In genomic region chr17:30497525-30498375, GRCm38 (mm10) we compare ENCODE assay signal across 9 mouse cellular contexts.
A peak's percentile ranks its signal among the peaks of the same experiment; 100 is the strongest.
DNase-seq lines count a peak whose midpoint lies in the region; ATAC-seq lines count a peak whose summit lies in the region.
"Had no signal": no experiment of that assay in that cellular context is flagged by ENCODE, and none has a peak within 500 bp of the region (broad histone marks: within the 10 kb centered on the region; RNA-seq: fewer than 3 reads in every experiment).

No protein-coding gene starts in this region.

- H3K4me1 ChIP-seq in neural tube, embryonic 12.5 days: peaks cover 7% of the 10 kb centered on the region

- no peaks in the 10 kb centered on the region for H3K27me3 ChIP-seq in neural tube, embryonic 12.5 days (replicated peaks)
- H3K27me3 ChIP-seq: embryonic facial prominence, embryonic 13.5 days had no signal

- no peaks in the 10 kb centered on the region for H3K9me3 ChIP-seq in neural tube, embryonic 12.5 days
- H3K9me3 ChIP-seq: embryonic facial prominence, embryonic 13.5 days had no signal

- H3K4me3 ChIP-seq in neural tube, embryonic 12.5 days: no peak overlapping the region
- H3K4me3 ChIP-seq: embryonic facial prominence, embryonic 13.5 days had no signal

- H3K27ac ChIP-seq in neural tube, embryonic 12.5 days: peak overlapping the region; percentile 20; the same call in 1 of the 2 replicates
- H3K27ac ChIP-seq: embryonic facial prominence, embryonic 13.5 days had no signal

- DNase-seq in embryo, embryonic 10.5 days (ENCODE audit: low spot score): peak; percentile 36
- no peak for DNase-seq in embryo, embryonic 10 days (ENCODE audit: low spot score)
- DNase-seq in frontal cortex, adult 2 months (ENCODE audit: extremely low spot score in 1 of 2, low spot score in 1 of 2): peak; percentile 64 to 72
- DNase-seq in layer of hippocampus, postnatal 36 days: peak; percentile 78 to 83
- DNase-seq in ovary, postnatal 14 days (ENCODE audit: low spot score): no peak
- no peak for DNase-seq in thymus, postnatal 14 days
- no peak for DNase-seq in kidney, postnatal 36 days

- H3K4me2 ChIP-seq in neural tube, embryonic 12.5 days (replicated peaks): no peak overlapping the region; the same call in 1 of the 2 replicates
- H3K4me2 ChIP-seq: embryonic facial prominence, embryonic 13.5 days had no signal

- no peak overlapping the region for H3K9ac ChIP-seq in neural tube, embryonic 12.5 days
- H3K9ac ChIP-seq: embryonic facial prominence, embryonic 13.5 days had no signal

- WGBS in neural tube, embryonic 12.5 days: 23% methylated on average over 11 of the region's 11 CpGs

- ATAC-seq in neural tube, embryonic 12.5 days (ENCODE audit: low FRiP score, low read depth): peak; percentile 82

- no peaks in the 10 kb centered on the region for H3K36me3 ChIP-seq in neural tube, embryonic 12.5 days
- H3K36me3 ChIP-seq: embryonic facial prominence, embryonic 13.5 days had no signal

Comparison
In these comparisons a context has a peak if more than half of its experiments do, and no peak if none do; other contexts are left out.
1. DNase-seq: peak in embryo, embryonic 10.5 days (single experiment), frontal cortex, adult 2 months (2 of 2) and layer of hippocampus, postnatal 36 days (2 of 2); none in embryo, embryonic 10 days (single experiment), ovary, postnatal 14 days (single experiment), thymus, postnatal 14 days (single experiment) and kidney, postnatal 36 days (0 of 2).